Mouse (Mus musculus) megakaryocyte-erythroid progenitor cell, adult 5 weeks (primary cell): Measurements from ENCODE around the gene Vipr2. TPM values are rescaled to one million over a fixed set of nuclear protein-coding genes. Genes with fewer than 3 reads are reported as not detected.

Experiments
- polyA plus RNA-seq: library from polyadenylated mRNA; stranded (reverse); fragments of >175 nt; gene quantifications from 2 replicates; pipeline ENCODE4 v1.2.3, GENCODE M21; 2012

Vipr2 gene
- polyA plus RNA-seq, result 3.5 and 4.1 TPM in 2 replicates

GRCm38 (mm10) chr12:116077074-116077854 lies at the start of gene Vipr2:
Gene Vipr2 (plus strand): TSS chr12:116077726.

GRCm38 (mm10) chr12:116047440-116048377 lies 29.8 kb upstream of the Vipr2 start, which contains the start of gene Zfp386:
Gene Zfp386 (plus strand): TSS chr12:116047724.

Other genes with a start within 250 kb of the Vipr2 start
- 2.2 and 2.8 TPM in 2 replicates for gene Zfp386, start 30.0 kb upstream of the Vipr2 start, polyA plus RNA-seq
- gene Wdr60, start 185.3 kb downstream of the Vipr2 start, polyA plus RNA-seq, result 5.0 and 7.7 TPM in 2 replicates
- not detected in 2 replicates for gene Gm11027, start 197.7 kb downstream of the Vipr2 start, polyA plus RNA-seq
- gene Esyt2, start 203.5 kb downstream of the Vipr2 start, polyA plus RNA-seq, result 12.2 and 15.8 TPM in 2 replicates